Mouse (Mus musculus) MEL (cell line): ENCODE measurements at regions not wholly inside any gene's neighbourhood (a gene's known extent, or its start where the extent isn't known, plus 50 kb on each side); places are given as distances from the start of the nearest gene placed in this dataset.

ENCODE experiments used
- DNase-seq: peaks from one replicate; pipeline ENCODE4 v3.0.0; 2011; ENCODE audit warnings: low read depth, low spot score
- H3K27ac ChIP-seq: 2 replicates; pipeline ENCODE4 v1.5.1; 2012; ENCODE audit warnings: low read depth, mild to moderate bottlenecking, control low read depth, low read length, moderate library complexity; ENCODE audit not compliant: control insufficient read depth
- H3K27me3 ChIP-seq, 2 experiments: fragments of 150-350 bp in 1 of 2; sonication (generic) in 1 of 2; 2 replicates each; pipeline ENCODE4 v1.6.1; 2012; ENCODE audit warnings: low read length in 2 of 2, mild to moderate bottlenecking in 2 of 2, improper control_type of control experiment in 1 of 2, moderate library complexity in 1 of 2; ENCODE audit not compliant: insufficient read depth in 2 of 2, control insufficient read depth in 1 of 2
- H3K36me3 ChIP-seq, 2 experiments: 2 replicates each; pipeline ENCODE4 v1.6.1; 2012 to 2014; ENCODE audit warnings: low read length in 2 of 2, improper control_type of control experiment in 1 of 2, inconsistent platforms in 1 of 2, mild to moderate bottlenecking in 1 of 2; ENCODE audit not compliant: insufficient read depth in 2 of 2, control insufficient read depth in 1 of 2
- H3K4me1 ChIP-seq, 2 experiments: fragments of 150-350 bp in 1 of 2; sonication (generic) in 1 of 2; 2 replicates each; pipeline ENCODE4 v1.6.1; 2012; ENCODE audit warnings: low read length in 2 of 2, improper control_type of control experiment in 1 of 2, mild to moderate bottlenecking in 1 of 2; ENCODE audit not compliant: insufficient read depth in 2 of 2, control insufficient read depth in 1 of 2
- H3K4me3 ChIP-seq, 2 experiments: fragments of 150-350 bp in 1 of 2; sonication (generic) in 1 of 2; 2 replicates each; pipeline ENCODE4 v1.5.1; 2012; ENCODE audit warnings: low read depth in 2 of 2, low read length in 2 of 2, mild to moderate bottlenecking in 2 of 2, moderate library complexity in 2 of 2, control low read depth in 1 of 2, improper control_type of control experiment in 1 of 2; ENCODE audit not compliant: control insufficient read depth in 1 of 2, insufficient read depth in 1 of 2
- H3K79me2 ChIP-seq: 2 replicates; pipeline ENCODE4 v1.6.1; 2012; ENCODE audit warnings: mild to moderate bottlenecking, low read length, moderate library complexity; ENCODE audit not compliant: control insufficient read depth, poor library complexity, insufficient read depth
- H3K9ac ChIP-seq: 2 replicates; pipeline ENCODE4 v1.6.1; 2012; ENCODE audit warnings: low read depth, mild to moderate bottlenecking, control low read depth, low read length, moderate library complexity; ENCODE audit not compliant: control insufficient read depth, poor library complexity, severe bottlenecking
- H3K9me3 ChIP-seq: fragments of 150-350 bp; sonication (generic); replicated peaks from 2 replicates; pipeline ENCODE4 v1.6.1; 2012; ENCODE audit warnings: mild to moderate bottlenecking, low read length, improper control_type of control experiment, moderate library complexity; ENCODE audit not compliant: insufficient read depth
- CHD1 ChIP-seq: IDR thresholded peaks from 2 replicates; pipeline ENCODE4 v1.6.1; 2012; ENCODE audit warnings: low read depth, mild to moderate bottlenecking, inconsistent platforms, low read length, improper control_type of control experiment
- CHD2 ChIP-seq: IDR thresholded peaks from 2 replicates; pipeline ENCODE4 v1.6.1; 2011; ENCODE audit warnings: low read length, improper control_type of control experiment
- ELF1 ChIP-seq: IDR thresholded peaks from 2 replicates; pipeline ENCODE4 v1.6.1; 2014; ENCODE audit warnings: low read depth, mild to moderate bottlenecking, inconsistent platforms, low read length, improper control_type of control experiment, moderate library complexity
- GABPA ChIP-seq: IDR thresholded peaks from 2 replicates; pipeline ENCODE4 v1.6.1; 2012; ENCODE audit warnings: low read depth, mild to moderate bottlenecking, inconsistent platforms, low read length, improper control_type of control experiment, moderate library complexity
- KAT2A ChIP-seq: conservative IDR thresholded peaks from 2 replicates; pipeline ENCODE4 v1.6.1; 2012; ENCODE audit warnings: low read depth, low read length, improper control_type of control experiment, inconsistent platforms
- MAFK ChIP-seq: IDR thresholded peaks from 2 replicates; pipeline ENCODE4 v1.6.1; 2011; ENCODE audit warnings: low read depth, mild to moderate bottlenecking, low read length, improper control_type of control experiment, borderline replicate concordance
- MAX ChIP-seq: IDR thresholded peaks from 2 replicates; pipeline ENCODE4 v1.6.1; 2011; ENCODE audit warnings: low read length, improper control_type of control experiment
- MAZ ChIP-seq: IDR thresholded peaks from 2 replicates; pipeline ENCODE4 v1.6.1; 2012; ENCODE audit warnings: low read depth, mild to moderate bottlenecking, inconsistent platforms, low read length, improper control_type of control experiment
- MXI1 ChIP-seq: IDR thresholded peaks from 2 replicates; pipeline ENCODE4 v1.6.1; 2011; ENCODE audit warnings: mild to moderate bottlenecking, low read depth, low read length, improper control_type of control experiment
- MYB ChIP-seq: IDR thresholded peaks from 2 replicates; pipeline ENCODE4 v1.6.1; 2011; ENCODE audit warnings: mild to moderate bottlenecking, low read depth, low read length, improper control_type of control experiment
- NELFE ChIP-seq: IDR thresholded peaks from 2 replicates; pipeline ENCODE4 v1.6.1; 2011; ENCODE audit warnings: low read depth, low read length, improper control_type of control experiment
- POLR2A ChIP-seq, 2 experiments: IDR thresholded peaks; 2 replicates each; pipeline ENCODE4 v1.6.1; 2011 to 2012; ENCODE audit warnings: low read length in 2 of 2, mild to moderate bottlenecking in 2 of 2, control low read depth in 1 of 2, improper control_type of control experiment in 1 of 2, low read depth in 1 of 2, moderate library complexity in 1 of 2; ENCODE audit not compliant: control insufficient read depth in 1 of 2, insufficient read depth in 1 of 2, poor library complexity in 1 of 2
- RAD21 ChIP-seq: IDR thresholded peaks from 2 replicates; pipeline ENCODE4 v1.6.1; 2011; ENCODE audit warnings: mild to moderate bottlenecking, low read depth, low read length, improper control_type of control experiment
- RCOR1 ChIP-seq: IDR thresholded peaks from 2 replicates; pipeline ENCODE4 v1.6.1; 2012; ENCODE audit warnings: low read depth, mild to moderate bottlenecking, inconsistent platforms, low read length, improper control_type of control experiment
- SMC3 ChIP-seq: IDR thresholded peaks from 2 replicates; pipeline ENCODE4 v1.6.1; 2011; ENCODE audit warnings: low read depth, low read length, improper control_type of control experiment
- TAL1 ChIP-seq: IDR thresholded peaks from 2 replicates; pipeline ENCODE4 v1.6.1; 2012; ENCODE audit warnings: mild to moderate bottlenecking, inconsistent platforms, low read length, moderate library complexity, mixed read lengths
- TCF12 ChIP-seq: IDR thresholded peaks from 2 replicates; pipeline ENCODE4 v1.6.1; 2014; ENCODE audit warnings: low read depth, mild to moderate bottlenecking, inconsistent platforms, low read length, improper control_type of control experiment, moderate library complexity
- UBTF ChIP-seq: IDR thresholded peaks from 2 replicates; pipeline ENCODE4 v1.6.1; 2012; ENCODE audit warnings: low read depth, mild to moderate bottlenecking, inconsistent platforms, low read length, improper control_type of control experiment, moderate library complexity, borderline replicate concordance; ENCODE audit not compliant: insufficient read depth
- USF2 ChIP-seq, 2 experiments: IDR thresholded peaks; 2 replicates each; pipeline ENCODE4 v1.6.1; 2011 to 2012; ENCODE audit warnings: improper control_type of control experiment in 2 of 2, low read length in 2 of 2, borderline replicate concordance in 1 of 2, inconsistent platforms in 1 of 2, low read depth in 1 of 2, mild to moderate bottlenecking in 1 of 2; ENCODE audit not compliant: insufficient read depth in 1 of 2
- ZC3H11A ChIP-seq: IDR thresholded peaks from 2 replicates; pipeline ENCODE4 v1.6.1; 2012; ENCODE audit warnings: low read depth, mild to moderate bottlenecking, inconsistent platforms, low read length, improper control_type of control experiment
- ZKSCAN1 ChIP-seq: IDR thresholded peaks from 2 replicates; pipeline ENCODE4 v1.6.1; 2012; ENCODE audit warnings: low read depth, mild to moderate bottlenecking, inconsistent platforms, low read length, improper control_type of control experiment, moderate library complexity
- ZNF384 ChIP-seq: IDR thresholded peaks from 2 replicates; pipeline ENCODE4 v1.6.1; 2012; ENCODE audit warnings: low read depth, mild to moderate bottlenecking, inconsistent platforms, low read length, improper control_type of control experiment

DNA sequence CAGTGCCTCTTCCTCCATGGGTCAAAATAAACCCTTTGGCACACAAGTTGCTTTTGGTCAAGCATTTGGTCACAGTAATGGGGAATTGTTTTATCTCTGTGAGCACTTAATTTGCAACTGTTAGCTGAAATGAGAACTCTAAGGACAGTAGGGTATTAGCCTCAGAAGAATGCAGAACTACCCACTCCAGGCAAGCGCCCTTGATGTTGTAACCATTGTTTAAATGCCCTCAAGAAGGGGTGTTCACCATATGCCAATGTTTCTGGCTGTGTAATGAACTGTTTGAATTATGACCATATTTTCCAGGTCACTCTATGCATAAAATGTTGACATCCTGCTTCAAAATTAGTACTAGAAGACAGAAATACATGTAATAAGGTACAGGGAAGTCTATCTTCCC is 174.6 kb upstream of the Gm9833 start:
- Histone ChIP-seq H3K36me3 (no peaks in the 10 kb centered on the region), H3K4me3 (no peak overlapping the region), H3K27ac (no peak overlapping the region), H3K9ac (no peak overlapping the region), H3K27me3 (no peaks in the 10 kb centered on the region), H3K79me2 (no peaks in the 10 kb centered on the region), H3K9me3 (no peaks in the 10 kb centered on the region), H3K4me1 (no peaks in the 10 kb centered on the region)
- TF ChIP-seq MYB, result no peak
- TF ChIP-seq TCF12, result no peak
- no peak for TF ChIP-seq ZNF384
- TF ChIP-seq NELFE, result no peak
- TF ChIP-seq ELF1, result no peak
- no peak for TF ChIP-seq CHD1
- TF ChIP-seq RCOR1, result no peak
- TF ChIP-seq MAZ, result no peak
- no peak for TF ChIP-seq ZC3H11A
- TF ChIP-seq GABPA, result no peak
- no peak for TF ChIP-seq UBTF
- TF ChIP-seq SMC3, result no peak
- TF ChIP-seq KAT2A, result no peak
- TF ChIP-seq MAFK, result no peak
- no peak for TF ChIP-seq USF2 (IDR thresholded peaks at IDR 0.05; ENCODE audit: borderline replicate concordance in 1 of 2, insufficient read depth in 1 of 2, low read depth in 1 of 2, low read length in 2 of 2)
- TF ChIP-seq TAL1, result no peak
- no peak for TF ChIP-seq POLR2A (IDR thresholded peaks at IDR 0.05; ENCODE audit: control insufficient read depth in 1 of 2, insufficient read depth in 1 of 2, low read depth in 1 of 2, low read length in 2 of 2, poor library complexity in 1 of 2)
- no peak for DNase-seq

DNA sequence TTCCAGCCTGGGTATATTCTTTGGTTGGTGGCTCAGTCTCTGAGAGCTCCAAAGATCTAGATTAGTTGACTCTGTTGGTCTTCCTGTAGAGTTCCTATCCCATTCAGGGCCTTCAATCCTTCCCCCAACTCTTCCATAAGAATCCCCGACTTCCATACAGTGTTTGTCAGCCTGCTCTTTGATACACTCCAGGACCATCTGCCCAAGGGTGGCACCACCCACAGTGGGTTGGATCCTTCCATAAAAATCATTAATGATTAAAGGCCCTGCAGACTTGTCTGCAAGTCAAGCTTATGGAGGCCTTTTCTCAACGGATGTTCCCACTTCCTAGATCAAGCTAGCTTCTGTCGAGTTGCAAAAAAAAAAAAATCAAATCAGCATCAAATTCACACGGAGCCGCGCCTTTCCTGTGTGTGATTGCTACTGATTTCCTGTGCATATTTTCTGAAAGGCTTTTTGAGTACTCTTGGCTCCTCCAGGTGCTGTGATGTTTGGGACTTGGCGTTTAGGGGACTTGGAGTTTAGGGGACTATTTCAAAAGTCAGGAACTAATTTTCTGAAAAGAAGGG is 171.3 kb upstream of the Gm9833 start:
- Histone ChIP-seq H3K4me1 (no peaks in the 10 kb centered on the region), H3K79me2 (no peaks in the 10 kb centered on the region), H3K36me3 (no peaks in the 10 kb centered on the region), H3K9me3 (no peaks in the 10 kb centered on the region), H3K27ac (no peak overlapping the region), H3K27me3 (no peaks in the 10 kb centered on the region), H3K9ac (no peak overlapping the region), H3K4me3 (no peak overlapping the region)
- DNase-seq, result no peak
- TF ChIP-seq MAX (no peak), MYB (no peak), RAD21 (no peak), CHD2 (no peak), ZKSCAN1 (no peak), MXI1 (no peak)
